Mouse (Mus musculus): ENCODE measurements around the gene Map2k7. TPM values are rescaled to one million over a fixed set of nuclear protein-coding genes. Genes with fewer than 3 reads are reported as not detected.

Gene Map2k7
- total and polyA plus RNA-seq, 3 experiments, result 25.8 to 115 TPM; not detected in 1

- Histone ChIP-seq H3K36me3 (ENCODE audit: control insufficient read depth in 1 of 2, insufficient read depth in 2 of 2, low read length in 2 of 2) (peaks cover 9 to 28% of the 10 kb centered on the region in 2 experiments), H3K9ac (ENCODE audit: control insufficient read depth, low read depth, low read length, poor library complexity, severe bottlenecking) (no peak overlapping the region)
- DNase-seq (ENCODE audit: low read depth, low spot score), result no peak
Observed at GRCm38 (mm10) chr8:4292738-4293137, 54.2 kb downstream of the Map2k7 start.

More at GRCm38 (mm10) chr8:4292738-4293137, 54.2 kb downstream of the Map2k7 start:
- Histone ChIP-seq H3K79me2 (ENCODE audit: control insufficient read depth, insufficient read depth, low read length, poor library complexity) (no peaks in the 10 kb centered on the region), H3K4me3 (ENCODE audit: control insufficient read depth in 1 of 2, insufficient read depth in 1 of 2, low read depth in 2 of 2, low read length in 2 of 2) (no peak overlapping the region), H3K4me1 (ENCODE audit: control insufficient read depth in 1 of 2, insufficient read depth in 2 of 2, low read length in 2 of 2) (peaks cover 0 to 5% of the 10 kb centered on the region in 2 experiments; a peak in 1 of 4 replicates), H3K27ac (ENCODE audit: control insufficient read depth, low read depth, low read length) (no peak overlapping the region), H3K27me3 (ENCODE audit: control insufficient read depth in 1 of 2, insufficient read depth in 2 of 2, low read length in 2 of 2) (no peaks in the 10 kb centered on the region), H3K9me3 (replicated peaks; ENCODE audit: insufficient read depth, low read length) (no peaks in the 10 kb centered on the region)
- TF ChIP-seq NRF1 (IDR thresholded peaks at IDR 0.05; ENCODE audit: insufficient read depth, low read depth, low read length, poor library complexity, severe bottlenecking) (no peak), CTCF (IDR thresholded peaks at IDR 0.05 in 2 of 3, conservative IDR thresholded peaks at IDR 0.05 in 1 of 3; ENCODE audit: control insufficient read depth in 1 of 3, insufficient read depth in 1 of 3, low read depth in 2 of 3, low read length in 3 of 3, poor library complexity in 1 of 3, severe bottlenecking in 1 of 3) (peak in 2 of 3 experiments; percentile 16 to 32; a peak in 3 of 6 replicates), UBTF (IDR thresholded peaks at IDR 0.05; ENCODE audit: borderline replicate concordance, insufficient read depth, low read depth, low read length) (no peak), POLR2A (IDR thresholded peaks at IDR 0.05; ENCODE audit: control insufficient read depth in 1 of 2, insufficient read depth in 1 of 2, low read depth in 1 of 2, low read length in 2 of 2, poor library complexity in 1 of 2) (0 out of 4 replicates have a peak, but pooled peaks of 1 of the 2 experiments have one; percentile 26)

Other genes with a start within 250 kb of the Map2k7 start
- not detected in 2 replicates for gene Cd209f, start 132.9 kb upstream of the Map2k7 start, total RNA-seq (2012; rRNA removed)
- not detected for gene Cd209f, start 132.9 kb upstream of the Map2k7 start, polyA plus RNA-seq (2012; ENCODE audit: insufficient read depth in 1 of 2, insufficient read length in 2 of 2, low read depth in 1 of 2, low replicate concordance in 2 of 2, missing spikeins in 1 of 2)
- gene Cd209g, start 104.6 kb upstream of the Map2k7 start, total RNA-seq (2012; rRNA removed), result not detected in 2 replicates
- not detected for gene Cd209g, start 104.6 kb upstream of the Map2k7 start, polyA plus RNA-seq (2012; ENCODE audit: insufficient read depth in 1 of 2, insufficient read length in 2 of 2, low read depth in 1 of 2, low replicate concordance in 2 of 2, missing spikeins in 1 of 2)
- 3.2 and 4.5 TPM in 2 replicates for gene Evi5l, start 72.2 kb upstream of the Map2k7 start, total RNA-seq (2012; rRNA removed)
- 10 to 100 TPM in 1 of 2 experiments, not detected in 1; 10.8 TPM for gene Evi5l, start 72.2 kb upstream of the Map2k7 start, polyA plus RNA-seq (2012; ENCODE audit: insufficient read depth in 1 of 2, insufficient read length in 2 of 2, low read depth in 1 of 2, low replicate concordance in 2 of 2, missing spikeins in 1 of 2)
- 0.03 and 0.08 TPM in 2 replicates for gene Prr36, start 21.3 kb upstream of the Map2k7 start, total RNA-seq (2012; rRNA removed)
- under 1 TPM in 1 of 2 experiments, not detected in 1; 0.58 TPM for gene Prr36, start 21.3 kb upstream of the Map2k7 start, polyA plus RNA-seq (2012; ENCODE audit: insufficient read depth in 1 of 2, insufficient read length in 2 of 2, low read depth in 1 of 2, low replicate concordance in 2 of 2, missing spikeins in 1 of 2)
- 0.35 and 0.49 TPM in 2 replicates for gene Lrrc8e, start 11.9 kb upstream of the Map2k7 start, total RNA-seq (2012; rRNA removed)
- under 1 TPM in 1 of 2 experiments, not detected in 1; 0.36 TPM for gene Lrrc8e, start 11.9 kb upstream of the Map2k7 start, polyA plus RNA-seq (2012; ENCODE audit: insufficient read depth in 1 of 2, insufficient read length in 2 of 2, low read depth in 1 of 2, low replicate concordance in 2 of 2, missing spikeins in 1 of 2)
- gene Gm49320, start 125 bp downstream of the Map2k7 start, total RNA-seq (2012; rRNA removed), result not detected in 2 replicates
- 1 to 10 TPM in 1 of 2 experiments, not detected in 1; 2.0 TPM for gene Gm49320, start 125 bp downstream of the Map2k7 start, polyA plus RNA-seq (2012; ENCODE audit: insufficient read depth in 1 of 2, insufficient read length in 2 of 2, low read depth in 1 of 2, low replicate concordance in 2 of 2, missing spikeins in 1 of 2)
- gene Tgfbr3l, start 9.5 kb downstream of the Map2k7 start, total RNA-seq (2012; rRNA removed), result 2.2 TPM in 2 replicates
- gene Tgfbr3l, start 9.5 kb downstream of the Map2k7 start, polyA plus RNA-seq (2012; ENCODE audit: insufficient read depth in 1 of 2, insufficient read length in 2 of 2, low read depth in 1 of 2, low replicate concordance in 2 of 2, missing spikeins in 1 of 2), result 10 to 100 TPM in 1 of 2 experiments, not detected in 1; 14.2 TPM
- 23.9 and 24.2 TPM in 2 replicates for gene Snapc2, start 14.3 kb downstream of the Map2k7 start, total RNA-seq (2012; rRNA removed)
- 10 to 100 TPM in 1 of 2 experiments, not detected in 1; 46.2 TPM for gene Snapc2, start 14.3 kb downstream of the Map2k7 start, polyA plus RNA-seq (2012; ENCODE audit: insufficient read depth in 1 of 2, insufficient read length in 2 of 2, low read depth in 1 of 2, low replicate concordance in 2 of 2, missing spikeins in 1 of 2)
- 0.26 and 0.58 TPM in 2 replicates for gene Ctxn1, start 20.5 kb downstream of the Map2k7 start, total RNA-seq (2012; rRNA removed)
- 1 to 10 TPM in 1 of 2 experiments, not detected in 1; 5.6 TPM for gene Ctxn1, start 20.5 kb downstream of the Map2k7 start, polyA plus RNA-seq (2012; ENCODE audit: insufficient read depth in 1 of 2, insufficient read length in 2 of 2, low read depth in 1 of 2, low replicate concordance in 2 of 2, missing spikeins in 1 of 2)
- gene Timm44, start 37.2 kb downstream of the Map2k7 start, total RNA-seq (2012; rRNA removed), result 147 and 174 TPM in 2 replicates
- gene Timm44, start 37.2 kb downstream of the Map2k7 start, polyA plus RNA-seq (2012; ENCODE audit: insufficient read depth in 1 of 2, insufficient read length in 2 of 2, low read depth in 1 of 2, low replicate concordance in 2 of 2, missing spikeins in 1 of 2), result 100 to 1,000 TPM in 1 of 2 experiments, not detected in 1; 199 TPM
- 25.0 and 32.2 TPM in 2 replicates for gene Ccl25, start 86.5 kb downstream of the Map2k7 start, total RNA-seq (2012; rRNA removed)
- gene Ccl25, start 86.5 kb downstream of the Map2k7 start, polyA plus RNA-seq (2012; ENCODE audit: insufficient read depth in 1 of 2, insufficient read length in 2 of 2, low read depth in 1 of 2, low replicate concordance in 2 of 2, missing spikeins in 1 of 2), result 10 to 100 TPM in 1 of 2 experiments, not detected in 1; 33.8 TPM
- 64.2 and 76.9 TPM in 2 replicates for gene Elavl1, start 86.7 kb downstream of the Map2k7 start, total RNA-seq (2012; rRNA removed)
- 10 to 100 TPM in 1 of 2 experiments, not detected in 1; 77.4 TPM for gene Elavl1, start 86.7 kb downstream of the Map2k7 start, polyA plus RNA-seq (2012; ENCODE audit: insufficient read depth in 1 of 2, insufficient read length in 2 of 2, low read depth in 1 of 2, low replicate concordance in 2 of 2, missing spikeins in 1 of 2)